Mouse (Mus musculus): ENCODE measurements around the gene Eya3.
"Not testable (repeated sequence)": the region's sequence is repeated elsewhere in the genome, so short reads cannot be mapped to it uniquely, and the experiment has no call there.

The Eya3 gene

DNA sequence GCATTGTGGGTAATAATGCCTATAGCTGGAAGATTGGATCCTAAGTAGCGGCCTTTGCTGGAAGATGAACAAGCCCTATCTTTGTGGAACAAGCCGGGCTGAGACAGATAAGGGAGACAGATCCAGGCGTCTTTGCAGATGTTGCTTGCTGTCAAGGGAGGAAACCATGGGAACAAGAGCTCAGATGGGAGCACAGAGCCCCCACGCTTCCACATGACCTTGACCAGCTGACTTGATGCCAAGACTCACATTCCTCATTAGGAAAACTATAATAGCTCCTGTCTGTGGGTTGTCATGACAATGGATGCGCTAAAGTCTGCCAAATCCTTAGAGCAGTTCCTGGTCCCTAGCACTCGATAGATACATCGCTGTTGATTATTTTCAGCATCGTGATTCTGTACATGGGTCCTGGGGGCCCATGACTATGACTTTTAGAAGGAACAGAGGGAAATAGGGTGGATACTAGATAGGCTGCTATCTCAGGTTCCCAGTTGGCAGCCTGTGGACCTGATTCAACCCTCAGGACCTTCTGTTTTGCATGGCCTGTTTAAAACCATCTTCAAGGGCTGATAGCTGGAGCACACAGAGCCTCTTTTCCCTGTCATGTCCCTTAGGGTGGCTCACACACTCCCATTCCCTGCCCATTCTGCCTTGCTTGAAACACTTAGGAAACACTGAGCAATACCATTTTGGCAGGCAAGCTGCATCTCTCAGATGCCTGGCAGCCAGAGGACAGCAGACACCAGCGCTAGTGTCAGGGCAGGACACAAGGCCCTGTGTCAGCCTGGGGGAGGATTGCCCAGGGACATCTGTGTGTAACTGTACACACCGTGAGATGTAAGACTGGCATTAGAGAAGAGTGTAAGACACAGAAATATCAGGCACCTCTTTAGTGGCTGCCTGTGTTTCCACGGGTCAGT is 105.5 kb downstream of the Eya3 start:
- no peak for DNase-seq (ENCODE audit: low spot score)

DNA sequence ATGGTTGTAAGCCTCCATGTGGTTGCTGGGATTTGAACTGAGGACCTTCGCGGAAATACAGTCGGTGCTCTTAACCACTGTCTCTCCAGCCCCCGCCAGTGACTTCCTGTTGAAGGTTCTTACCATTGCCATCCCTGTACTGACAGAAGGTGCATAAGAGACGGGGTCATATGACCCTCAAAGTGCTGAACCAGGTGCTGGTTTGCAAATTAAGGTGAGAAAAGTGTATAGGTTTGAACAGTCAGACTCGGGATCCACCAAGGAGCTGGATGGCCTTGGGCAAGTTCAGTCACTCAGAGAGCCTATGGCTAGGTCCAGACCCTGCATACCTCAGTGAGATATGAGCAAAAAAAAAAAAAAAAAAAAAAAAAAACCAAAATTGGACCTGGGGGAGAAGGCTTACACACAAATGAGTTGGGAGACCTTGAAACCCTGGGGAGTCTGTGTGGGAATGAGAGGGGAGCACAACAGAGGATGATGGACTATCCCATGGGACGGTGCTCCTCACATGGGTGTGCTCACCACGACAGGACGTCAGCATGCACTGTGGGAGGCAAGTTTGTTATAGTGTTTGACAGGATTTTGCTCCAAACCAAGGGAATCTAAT is 108.2 kb downstream of the Eya3 start:
- no peak for DNase-seq (ENCODE audit: low spot score)

GRCm38 (mm10) chr4:132747664-132748259 is 109.0 kb downstream of the Eya3 start:
- peak; percentile 84 for DNase-seq (ENCODE audit: low spot score)

- DNase-seq (ENCODE audit: low spot score) = peak; percentile 43
These were observed 110.0 kb downstream of the Eya3 start for GRCm38 (mm10) chr4:132748778-132749177.

DNA sequence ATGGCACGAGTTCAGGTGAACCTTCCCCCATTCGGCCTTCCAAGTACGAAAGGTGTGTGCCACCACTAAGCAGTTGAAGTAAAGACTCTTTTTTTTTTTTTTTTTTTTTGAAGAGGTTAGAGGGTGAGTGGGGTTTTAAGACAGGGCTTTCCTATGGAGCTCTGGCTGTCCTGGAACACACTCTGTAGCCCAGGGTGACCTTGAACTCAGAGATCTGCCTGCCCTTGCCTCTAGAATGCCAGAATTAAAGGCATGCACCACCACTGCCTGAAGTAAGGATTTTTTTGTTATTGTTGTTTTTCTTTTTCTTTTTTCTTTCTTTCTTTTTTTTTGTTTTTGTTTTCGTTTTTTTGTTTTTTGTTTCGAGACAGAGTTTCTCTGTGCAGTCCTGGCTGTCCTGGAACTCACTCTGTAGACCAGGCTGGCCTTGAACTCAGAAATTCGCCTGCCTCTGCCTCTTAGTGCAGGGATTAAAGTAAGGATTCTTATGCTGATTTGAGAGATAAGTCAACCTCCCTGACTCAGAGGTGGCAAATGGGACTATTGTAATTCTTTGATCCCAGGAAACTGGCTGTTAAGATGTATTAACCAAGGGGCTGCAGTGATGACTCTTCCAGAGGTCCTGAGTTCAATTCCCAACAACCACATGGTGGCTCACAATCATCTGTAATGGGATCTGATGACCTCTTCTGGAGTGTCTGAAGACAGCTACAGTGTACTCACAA is 110.6 kb downstream of the Eya3 start:
- no peak for DNase-seq (ENCODE audit: low spot score)

DNA sequence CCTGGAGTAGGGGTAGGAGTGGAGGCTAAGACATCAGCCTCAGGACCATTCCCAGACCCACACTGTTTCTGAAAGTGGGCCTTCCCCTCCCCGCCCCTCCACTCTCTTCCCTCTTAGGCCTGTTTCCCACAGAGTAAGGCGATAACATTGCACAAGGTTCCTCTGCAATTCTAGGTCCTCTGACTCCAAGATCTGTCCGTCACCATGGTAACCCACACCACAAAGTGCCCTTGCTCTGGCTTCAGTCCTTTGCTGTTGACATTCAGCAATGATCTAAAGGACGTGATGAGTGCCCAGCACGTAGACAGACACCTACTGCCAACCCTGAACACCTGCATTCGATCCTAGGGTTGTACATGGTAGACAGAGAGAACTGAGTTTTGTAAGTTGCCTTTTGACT is 114.2 kb downstream of the Eya3 start:
- no peak for DNase-seq (ENCODE audit: low spot score)

DNA sequence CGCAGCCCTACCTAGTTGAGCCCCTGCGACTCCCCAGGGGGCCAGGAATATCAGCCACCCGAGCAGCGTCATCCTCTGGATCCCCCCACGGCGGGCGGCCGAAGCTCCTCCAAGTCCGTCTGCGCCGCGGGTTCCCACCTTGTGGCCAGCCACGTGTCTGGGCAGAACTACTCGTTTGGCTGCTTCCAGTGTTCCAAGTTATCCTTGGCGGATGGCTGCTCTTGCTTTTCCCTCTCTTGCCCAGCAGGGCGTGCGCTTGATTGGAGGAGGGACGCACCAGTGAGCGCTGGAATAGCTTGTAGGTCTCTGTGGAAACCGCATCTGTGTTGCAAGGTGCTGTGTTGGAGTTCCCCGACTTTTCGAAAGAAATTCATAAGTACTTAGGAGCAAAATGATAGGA is 118.2 kb downstream of the Eya3 start, which contains the start of gene Smpdl3b:
Gene Smpdl3b (minus strand): TSS at position 279 of the 400 bp plus-strand sequence.
- DNase-seq (ENCODE audit: low spot score) = peak; percentile 80

DNA sequence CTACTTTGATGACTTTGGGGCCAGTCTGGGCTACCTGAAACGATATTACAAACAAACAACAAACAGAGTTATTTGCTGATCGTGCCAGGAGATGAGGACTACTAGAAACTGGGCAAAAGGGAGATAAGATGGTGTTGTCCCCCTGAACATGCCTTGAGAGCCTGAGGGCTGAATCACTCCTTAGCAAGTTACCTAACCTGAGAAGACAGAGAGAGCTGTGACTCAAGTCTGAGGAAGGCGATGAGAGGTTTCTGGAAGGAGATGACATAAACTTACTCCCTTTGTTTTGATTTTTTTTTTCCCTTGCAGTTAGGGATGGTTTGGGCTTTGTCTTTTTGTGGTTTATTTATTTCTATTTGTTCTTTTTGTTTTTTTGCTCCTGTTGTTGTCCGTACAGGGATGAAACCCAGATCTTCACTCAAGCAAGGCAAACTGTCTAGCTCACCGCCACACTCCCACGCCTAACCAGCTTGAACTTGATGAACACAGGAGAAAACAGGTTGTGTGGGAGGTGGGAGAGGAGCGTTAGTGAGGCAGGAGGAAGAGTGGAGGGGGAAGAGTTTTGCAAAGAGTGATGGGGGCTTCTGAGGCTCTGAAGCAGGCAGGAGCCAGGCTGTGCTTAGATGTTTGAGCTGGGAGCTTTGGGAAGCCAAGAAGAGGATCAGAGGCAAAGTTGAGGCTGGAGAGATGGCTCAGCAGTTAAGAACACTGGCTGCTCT is 119.0 kb downstream of the Eya3 start:
- DNase-seq (ENCODE audit: low spot score) = no peak

- DNase-seq (ENCODE audit: low spot score) = no peak
These were observed 121.5 kb downstream of the Eya3 start for GRCm38 (mm10) chr4:132760296-132760695.

GRCm38 (mm10) chr4:132762602-132763001 is 123.8 kb downstream of the Eya3 start:
- no peak for DNase-seq (ENCODE audit: low spot score)

DNA sequence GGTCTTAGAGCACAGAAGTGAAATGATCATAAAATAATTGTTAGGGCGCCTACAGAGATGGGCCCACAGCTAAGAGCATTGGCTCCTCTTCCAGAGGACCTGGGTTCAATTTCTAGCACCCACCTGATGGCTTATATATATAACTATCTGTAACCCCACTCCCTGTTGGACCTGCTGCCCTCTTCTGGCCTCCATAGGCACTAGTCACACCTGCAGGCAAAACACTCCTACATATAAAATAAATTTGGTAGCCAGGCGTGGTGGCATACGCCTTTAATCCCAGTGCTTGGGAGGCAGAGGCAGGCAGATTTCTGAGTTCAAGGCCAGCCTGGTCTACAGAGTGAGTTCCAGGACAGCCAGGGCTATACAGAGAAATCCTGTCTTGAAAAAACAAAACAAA is 124.3 kb downstream of the Eya3 start:
- not testable (repeated sequence) for DNase-seq (ENCODE audit: low spot score)

GRCm38 (mm10) chr4:132767914-132768876 is 129.4 kb downstream of the Eya3 start, which contains the start of gene Rpa2:
Gene Rpa2, plus strand, starts transcription at chr4:132768332.
- DNase-seq (ENCODE audit: low spot score) = peak; percentile 100

GRCm38 (mm10) chr4:132771776-132772175 is 133.0 kb downstream of the Eya3 start:
- no peak for DNase-seq (ENCODE audit: low spot score)
